Mouse (Mus musculus) MN1 (cell line): ENCODE measurements around the gene Zfp882.
A peak's percentile ranks its signal among the peaks of the same experiment; 100 is the strongest.
"Not testable (repeated sequence)": the region's sequence is repeated elsewhere in the genome, so short reads cannot be mapped to it uniquely, and the experiment has no call there.

ENCODE experiments used
- DNase-seq: peaks from one replicate; pipeline ENCODE4 v3.0.0-alpha.2; 2016; ENCODE audit warnings: low spot score

The Zfp882 gene

GRCm38 (mm10) chr8:71908309-71909261, at the start of gene Zfp882, which contains the start of gene Zfp617:
Gene Zfp882 (plus strand): TSS chr8:71908608.
Gene Zfp617 (plus strand): TSS chr8:71908635.
- DNase-seq = peak; percentile 94

- not testable (repeated sequence) for DNase-seq
Measured at GRCm38 (mm10) chr8:71861551-71861950, 46.9 kb upstream of the Zfp882 start.

GRCm38 (mm10) chr8:71862038-71862437, 46.4 kb upstream of the Zfp882 start:
- DNase-seq = not testable (repeated sequence)

- peak; percentile 90 for DNase-seq
Measured at GRCm38 (mm10) chr8:71881618-71882274, 26.7 kb upstream of the Zfp882 start, which contains the start of gene Zfp709. Gene Zfp709 (plus strand): TSS chr8:71882019.

GRCm38 (mm10) chr8:71900666-71901065, 7.7 kb upstream of the Zfp882 start:
- not testable (repeated sequence) for DNase-seq

GRCm38 (mm10) chr8:71903084-71903483, 5.3 kb upstream of the Zfp882 start:
- DNase-seq = not testable (repeated sequence)

- DNase-seq = no peak
Measured at GRCm38 (mm10) chr8:71906809-71907208, 1.6 kb upstream of the Zfp882 start.

GRCm38 (mm10) chr8:71907798-71908257, 580 bp upstream of the Zfp882 start:
- peak; percentile 76 for DNase-seq

- no peak for DNase-seq
Measured at GRCm38 (mm10) chr8:71912286-71912685, 3.9 kb downstream of the Zfp882 start.

GRCm38 (mm10) chr8:71922567-71923401, 14.4 kb downstream of the Zfp882 start:
- peak; percentile 98 for DNase-seq

GRCm38 (mm10) chr8:71925791-71926190, 17.4 kb downstream of the Zfp882 start:
- DNase-seq = no peak

GRCm38 (mm10) chr8:71926551-71926950, 18.1 kb downstream of the Zfp882 start:
- DNase-seq = peak; percentile 30

- no peak for DNase-seq
Measured at GRCm38 (mm10) chr8:71927779-71928178, 19.4 kb downstream of the Zfp882 start.

GRCm38 (mm10) chr8:71938037-71938436, 29.6 kb downstream of the Zfp882 start:
- DNase-seq = not testable (repeated sequence)

- DNase-seq = no peak
Measured at GRCm38 (mm10) chr8:71940293-71941208, 32.1 kb downstream of the Zfp882 start.

GRCm38 (mm10) chr8:71941776-71942175, 33.4 kb downstream of the Zfp882 start:
- no peak for DNase-seq

- no peak for DNase-seq
Measured at GRCm38 (mm10) chr8:71948624-71949023, 40.2 kb downstream of the Zfp882 start.

- peak; percentile 100 for DNase-seq
Measured at GRCm38 (mm10) chr8:71950482-71951221, 42.2 kb downstream of the Zfp882 start, which contains the start of gene Zfp961. Gene Zfp961 (plus strand): TSS chr8:71951038.

- peak; percentile 41 for DNase-seq
Measured at GRCm38 (mm10) chr8:71951436-71952161, 43.2 kb downstream of the Zfp882 start.
